Mouse (Mus musculus): ENCODE results near the gene Slc12a6. TPM values are rescaled to one million over a fixed set of nuclear protein-coding genes. Genes with fewer than 3 reads are reported as not detected.

The Slc12a6 gene
- polyA plus RNA-seq, 1 experiment from 2014 or later, result 4.1 TPM

GRCm38 (mm10) chr2:112373141-112373540, 107.5 kb downstream of the Slc12a6 start:
- H3K27ac ChIP-seq (ENCODE audit: low read depth), result no peak overlapping the region
- H3K4me2 ChIP-seq (ENCODE audit: low read depth, low read length), result no peak overlapping the region
- 62% methylated on average over 4 of the region's 4 CpGs for WGBS (ENCODE audit: insufficient replicate concordance)
- TF ChIP-seq CTCF (IDR thresholded peaks at IDR 0.05; ENCODE audit: low read depth) (no peak), EP300 (IDR thresholded peaks at IDR 0.05; ENCODE audit: low read depth) (no peak)
- H3K36me3 ChIP-seq (replicated peaks; ENCODE audit: insufficient read depth, low read length), result no peaks in the 10 kb centered on the region
- no peaks in the 10 kb centered on the region for H3K9me3 ChIP-seq (ENCODE audit: low read length)
- H3K9ac ChIP-seq (replicated peaks), result no peak overlapping the region
- 0 out of 2 replicates have a peak, but pooled peaks cover 2% of the 10 kb centered on the region for H3K4me1 ChIP-seq (ENCODE audit: insufficient read depth)
- no peaks in the 10 kb centered on the region for H3K27me3 ChIP-seq (ENCODE audit: insufficient read depth, low read length)
- DNase-seq (no peak), ATAC-seq (no peak)
- H3K4me3 ChIP-seq (ENCODE audit: low read depth, low read length), result no peak overlapping the region

DNA sequence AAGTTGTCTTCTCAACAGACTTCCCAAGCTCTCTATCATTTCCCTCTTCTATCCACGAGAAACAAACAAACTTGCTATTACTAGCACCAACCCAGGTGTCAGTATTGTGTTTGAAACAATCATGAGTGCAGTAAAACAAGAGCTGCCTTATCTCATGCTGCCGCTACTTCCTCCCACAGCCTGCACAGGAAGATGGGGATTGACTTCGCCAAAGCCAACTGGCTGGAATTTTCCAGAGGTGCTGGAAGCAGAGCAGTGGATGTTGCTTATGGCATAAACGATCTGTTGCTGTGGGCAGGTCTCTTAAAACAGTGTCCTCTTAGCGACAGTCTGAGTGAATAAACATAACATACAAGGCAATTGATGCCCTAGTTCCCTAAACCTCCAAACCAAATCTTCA, 109.0 kb downstream of the Slc12a6 start:
- H3K27me3 ChIP-seq (ENCODE audit: insufficient read depth, low read length), result no peaks in the 10 kb centered on the region
- H3K27ac ChIP-seq (ENCODE audit: low read depth), result no peak overlapping the region
- no peak for TF ChIP-seq EP300 (IDR thresholded peaks at IDR 0.05; ENCODE audit: low read depth)
- TF ChIP-seq CTCF (IDR thresholded peaks at IDR 0.05; ENCODE audit: low read depth), result no peak
- no peaks in the 10 kb centered on the region for H3K36me3 ChIP-seq (replicated peaks; ENCODE audit: insufficient read depth, low read length)
- 26% methylated on average over 5 of the region's 5 CpGs for WGBS (ENCODE audit: insufficient replicate concordance)
- no peaks in the 10 kb centered on the region for H3K4me1 ChIP-seq (ENCODE audit: insufficient read depth)
- no peak for ATAC-seq
- no peak overlapping the region for H3K4me2 ChIP-seq (ENCODE audit: low read depth, low read length)
- DNase-seq, result no peak
- H3K9me3 ChIP-seq (ENCODE audit: low read length), result no peaks in the 10 kb centered on the region
- H3K4me3 ChIP-seq (ENCODE audit: low read depth, low read length), result no peak overlapping the region
- H3K9ac ChIP-seq (replicated peaks), result no peak overlapping the region

DNA sequence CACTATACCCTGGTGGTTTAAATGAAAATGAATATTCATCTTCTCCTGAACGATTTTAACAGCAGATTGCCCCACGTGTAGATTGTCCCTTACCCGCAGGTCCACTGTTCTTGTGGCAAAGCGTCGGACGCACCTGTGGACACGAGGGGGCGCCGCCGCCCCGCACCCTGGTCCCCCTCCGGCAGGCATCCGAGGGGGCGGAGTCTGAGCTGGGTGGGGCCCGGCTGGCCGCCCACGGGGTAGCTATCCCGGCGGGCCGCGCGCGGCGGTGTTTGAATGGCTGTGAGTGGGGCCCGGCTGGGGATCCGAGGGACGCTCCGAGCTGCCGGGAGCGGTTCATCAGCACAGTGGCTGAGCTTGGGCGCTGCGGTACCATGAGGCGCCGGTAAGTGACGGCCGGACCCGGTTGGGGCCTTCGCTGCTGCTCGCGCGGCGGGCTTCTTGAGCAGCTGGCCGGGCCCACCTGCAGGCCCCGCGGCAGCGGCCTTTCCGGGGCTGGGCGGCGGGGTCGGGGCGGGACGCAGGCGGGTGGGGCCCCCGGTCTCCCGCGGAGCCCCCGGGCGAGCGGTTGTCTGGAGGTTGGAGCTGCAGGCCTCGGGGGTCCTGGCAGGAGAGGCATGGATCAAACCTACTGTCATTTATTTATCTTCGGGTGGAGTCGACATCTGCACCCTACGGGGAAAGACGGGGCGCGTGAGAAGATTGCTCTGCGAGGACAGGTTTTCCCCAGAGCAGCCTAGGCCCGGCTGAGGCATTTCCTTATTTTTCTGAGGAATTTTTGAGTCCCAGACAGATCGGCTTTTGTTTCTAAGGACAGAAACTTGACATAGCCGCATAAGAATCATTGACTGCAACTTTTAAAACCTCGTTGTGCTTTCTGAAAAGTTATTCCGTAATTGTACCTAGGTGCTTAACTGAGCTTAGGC, 113.6 kb downstream of the Slc12a6 start, which contains the start of gene Katnbl1:
Katnbl1 (plus strand) TSS at position 239 of the 926 bp plus-strand sequence.
- TF ChIP-seq EP300 (IDR thresholded peaks at IDR 0.05; ENCODE audit: low read depth), result no peak
- peak; percentile 98 for TF ChIP-seq CTCF (IDR thresholded peaks at IDR 0.05; ENCODE audit: low read depth)
- Histone ChIP-seq H3K4me2 (ENCODE audit: low read depth, low read length) (peak within 1 kb of the TSS; percentile 77), H3K27me3 (ENCODE audit: insufficient read depth, low read length) (no peaks in the 10 kb centered on the region), H3K9ac (replicated peaks) (peak within 1 kb of the TSS; percentile 96), H3K9me3 (ENCODE audit: low read length) (no peaks in the 10 kb centered on the region), H3K36me3 (replicated peaks; ENCODE audit: insufficient read depth, low read length) (no peaks in the 10 kb centered on the region), H3K4me1 (ENCODE audit: insufficient read depth) (peaks cover 17% of the 10 kb centered on the region), H3K27ac (ENCODE audit: low read depth) (peak within 1 kb of the TSS; percentile 84), H3K4me3 (ENCODE audit: low read depth, low read length) (peak within 1 kb of the TSS; percentile 96)
- DNase-seq, result peak; percentile 99
- under 1% methylated on average over 68 of the region's 72 CpGs for WGBS (ENCODE audit: insufficient replicate concordance)
- ATAC-seq, result peak; percentile 100

DNA sequence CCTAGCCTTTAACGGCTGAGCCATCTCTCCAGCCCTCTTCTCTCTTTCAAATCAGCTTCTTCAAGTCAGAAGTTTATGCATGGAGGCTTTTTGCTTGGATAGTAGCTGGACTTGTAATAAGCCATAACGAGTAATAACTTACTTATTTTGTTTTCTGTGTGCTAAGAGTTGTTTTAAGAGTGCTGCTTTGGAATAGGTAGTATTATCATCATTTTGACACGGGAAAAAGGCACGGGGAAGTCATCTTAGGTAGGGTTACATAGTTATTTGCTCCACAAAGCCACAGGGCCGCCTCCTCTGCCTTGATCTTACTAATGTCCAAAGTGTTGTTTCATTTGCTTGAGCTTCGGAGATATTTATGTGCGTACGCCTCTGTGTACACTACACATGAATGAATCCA, 114.5 kb downstream of the Slc12a6 start:
- TF ChIP-seq CTCF (IDR thresholded peaks at IDR 0.05; ENCODE audit: low read depth) (no peak), EP300 (IDR thresholded peaks at IDR 0.05; ENCODE audit: low read depth) (no peak)
- Histone ChIP-seq H3K4me1 (ENCODE audit: insufficient read depth) (peaks cover 17% of the 10 kb centered on the region), H3K4me3 (ENCODE audit: low read depth, low read length) (peak overlapping the region; percentile 96), H3K9ac (replicated peaks) (peak overlapping the region; percentile 96), H3K9me3 (ENCODE audit: low read length) (no peaks in the 10 kb centered on the region), H3K27ac (ENCODE audit: low read depth) (peak overlapping the region; percentile 84; the same call in 1 of the 2 replicates), H3K27me3 (ENCODE audit: insufficient read depth, low read length) (no peaks in the 10 kb centered on the region), H3K4me2 (ENCODE audit: low read depth, low read length) (peak overlapping the region; percentile 77), H3K36me3 (replicated peaks; ENCODE audit: insufficient read depth, low read length) (no peaks in the 10 kb centered on the region)
- no peak for DNase-seq
- 29% methylated on average over 8 of the region's 8 CpGs for WGBS (ENCODE audit: insufficient replicate concordance)
- no peak for ATAC-seq

- Histone ChIP-seq H3K27ac (ENCODE audit: low read depth) (no peak overlapping the region), H3K4me1 (ENCODE audit: insufficient read depth) (peaks cover 17% of the 10 kb centered on the region), H3K9me3 (ENCODE audit: low read length) (no peaks in the 10 kb centered on the region), H3K4me3 (ENCODE audit: low read depth, low read length) (no peak overlapping the region), H3K9ac (replicated peaks) (no peak overlapping the region; the same call in 1 of the 2 replicates), H3K36me3 (replicated peaks; ENCODE audit: insufficient read depth, low read length) (no peaks in the 10 kb centered on the region), H3K4me2 (ENCODE audit: low read depth, low read length) (no peak overlapping the region), H3K27me3 (ENCODE audit: insufficient read depth, low read length) (no peaks in the 10 kb centered on the region)
- TF ChIP-seq CTCF (IDR thresholded peaks at IDR 0.05; ENCODE audit: low read depth) (no peak), EP300 (IDR thresholded peaks at IDR 0.05; ENCODE audit: low read depth) (no peak)
- WGBS (ENCODE audit: insufficient replicate concordance), result 89% methylated on average over 1 of the region's 1 CpGs
- DNase-seq, result no peak
- no peak for ATAC-seq
Measured at GRCm38 (mm10) chr2:112381219-112381618, 115.6 kb downstream of the Slc12a6 start.

- ATAC-seq (no peak), DNase-seq (no peak)
- Histone ChIP-seq H3K4me1 (ENCODE audit: insufficient read depth) (peaks cover 12% of the 10 kb centered on the region), H3K27ac (ENCODE audit: low read depth) (no peak overlapping the region), H3K9ac (replicated peaks) (no peak overlapping the region), H3K4me3 (ENCODE audit: low read depth, low read length) (no peak overlapping the region), H3K4me2 (ENCODE audit: low read depth, low read length) (no peak overlapping the region), H3K9me3 (ENCODE audit: low read length) (no peaks in the 10 kb centered on the region), H3K27me3 (ENCODE audit: insufficient read depth, low read length) (no peaks in the 10 kb centered on the region), H3K36me3 (replicated peaks; ENCODE audit: insufficient read depth, low read length) (no peaks in the 10 kb centered on the region)
- 87% methylated on average over 5 of the region's 5 CpGs for WGBS (ENCODE audit: insufficient replicate concordance)
- TF ChIP-seq CTCF (IDR thresholded peaks at IDR 0.05; ENCODE audit: low read depth), result no peak
- no peak for TF ChIP-seq EP300 (IDR thresholded peaks at IDR 0.05; ENCODE audit: low read depth)
Measured at GRCm38 (mm10) chr2:112390843-112391242, 125.2 kb downstream of the Slc12a6 start.
